ENCODE assay signal across 9 mouse cellular contexts in genomic region chr7:139581801-139582571, GRCm38 (mm10). TPM values are rescaled to one million over a fixed set of nuclear protein-coding genes. Genes with fewer than 3 reads are reported as not detected.
DNase-seq lines count a peak whose midpoint lies in the region; ATAC-seq and TF ChIP-seq lines count a peak whose summit lies in the region.
"Had no signal": no experiment of that assay in that cellular context is flagged by ENCODE, and none has a peak within 500 bp of the region (broad histone marks: within the 10 kb centered on the region; RNA-seq: fewer than 3 reads in every experiment).

No protein-coding gene starts in this region.

- H3K27ac ChIP-seq in liver, postnatal 0 days (ENCODE audit: low read depth) = no peak overlapping the region

- H3K4me3 ChIP-seq in liver, postnatal 0 days (ENCODE audit: low read depth, low read length) = peak overlapping the region; percentile 8; the same call in 1 of the 2 replicates
- H3K4me3 ChIP-seq: erythroblast, embryonic 14.5 days had no signal

- H3K36me3 ChIP-seq in liver, postnatal 0 days (replicated peaks; ENCODE audit: insufficient read depth, low read length) = no peaks in the 10 kb centered on the region

- TF ChIP-seq EP300 in liver, postnatal 0 days (IDR thresholded peaks at IDR 0.05; ENCODE audit: low read depth) = no peak

- peaks cover 78% of the 10 kb centered on the region for H3K27me3 ChIP-seq in liver, postnatal 0 days (ENCODE audit: insufficient read depth, low read length)

- no peaks in the 10 kb centered on the region for H3K9me3 ChIP-seq in liver, postnatal 0 days (ENCODE audit: low read length)

- WGBS in liver, postnatal 0 days (ENCODE audit: insufficient replicate concordance) = 2% methylated on average over 81 of the region's 82 CpGs

- ATAC-seq in liver, postnatal 0 days = no peak

- H3K4me1 ChIP-seq in liver, postnatal 0 days (ENCODE audit: insufficient read depth) = peaks cover 3% of the 10 kb centered on the region

- no peak overlapping the region for H3K9ac ChIP-seq in liver, postnatal 0 days (replicated peaks)

- H3K4me2 ChIP-seq in liver, postnatal 0 days (ENCODE audit: low read depth, low read length) = peak overlapping the region; percentile 22; the same call in 1 of the 2 replicates

- peak; percentile 58 to 60 for DNase-seq in cerebellum, postnatal 10 days
- DNase-seq in cerebellum, adult 11 months = no peak
- DNase-seq in right cerebral cortex, postnatal 4 days = peak; percentile 20
- DNase-seq in right cerebral cortex, postnatal 36 days (ENCODE audit: low spot score in 2 of 2) = no peak
- DNase-seq in heart, postnatal 4 days = peak; percentile 29
- DNase-seq in liver, postnatal 0 days = no peak
- no peak for DNase-seq in spleen, postnatal 14 days (ENCODE audit: low spot score in 2 of 2)
- DNase-seq in layer of hippocampus, adult 18-20 months (ENCODE audit: low spot score in 2 of 2) = no peak

- no peak for TF ChIP-seq CTCF in liver, postnatal 0 days (IDR thresholded peaks at IDR 0.05; ENCODE audit: low read depth)

RNA-seq across cellular contexts. Expression of gene Nkx6-2, which starts 0.6 kb away (rescaled TPM):
- total RNA-seq in heart, postnatal 4 days (2021) = under 1 TPM in 1 of 2 experiments, not detected in 1; 0.14 TPM
- polyA plus RNA-seq in liver, postnatal 0 days (2015; fragmentation: Nextera tagmentation; extraction: Ambion mirVana) = not detected in 2 replicates
- 10 to 100 TPM in 1 of 2 experiments, 1 to 10 TPM in 1; 9.9 to 14.0 TPM for total RNA-seq in layer of hippocampus, adult 18-20 months (2021)
- polyA plus RNA-seq: erythroblast, embryonic 14.5 days had no signal

Comparison
In these comparisons a context has a peak if more than half of its experiments do, and no peak if none do; other contexts are left out.
1. DNase-seq: peak in cerebellum, postnatal 10 days (2 of 2), right cerebral cortex, postnatal 4 days (single experiment) and heart, postnatal 4 days (single experiment); none in cerebellum, adult 11 months (single experiment), right cerebral cortex, postnatal 36 days (0 of 2), liver, postnatal 0 days (single experiment), spleen, postnatal 14 days (0 of 2) and layer of hippocampus, adult 18-20 months (0 of 2).
2. RNA of gene Nkx6-2, which starts 0.6 kb away (total RNA-seq): 9.9 to 14.0 TPM in layer of hippocampus, adult 18-20 months; 0.14 TPM in heart, postnatal 4 days; every median in the first group is over 4 times any median in the second.